Mouse (Mus musculus): ENCODE results near the gene Cdc42ep2.

DNA sequence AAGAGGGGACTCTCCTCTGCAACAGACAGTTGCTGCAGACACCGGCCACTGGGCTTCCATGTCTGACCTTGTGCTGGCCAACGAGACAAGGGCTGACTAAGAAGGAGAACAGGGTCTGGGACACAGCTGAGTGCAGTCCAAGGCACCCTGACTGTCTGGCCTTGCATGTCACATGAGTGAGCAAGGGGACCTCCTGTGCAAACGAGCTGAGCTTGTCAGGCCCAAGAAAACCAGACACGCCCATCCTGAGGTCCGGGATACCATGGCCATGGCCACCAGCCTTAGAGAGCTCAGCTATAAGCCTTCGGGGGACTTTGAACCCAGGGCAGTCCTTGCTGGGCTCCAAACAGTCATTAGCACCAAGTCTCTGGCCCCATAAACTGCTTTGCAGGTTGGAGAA is 56.5 kb downstream of the Cdc42ep2 start:
- TF ChIP-seq GATA1 (IDR thresholded peaks at IDR 0.05; ENCODE audit: low read length) (no peak), TAL1 (IDR thresholded peaks at IDR 0.05; ENCODE audit: low read length) (no peak)

All from erythroblast, embryonic 14.5 days (primary cell).